Mouse (Mus musculus): Measurements from ENCODE around the gene Csnk1g2. TPM values are rescaled to one million over a fixed set of nuclear protein-coding genes. Genes with fewer than 3 reads are reported as not detected.

Csnk1g2 gene
- polyA plus RNA-seq, 2 experiments, result 110 to 253 TPM

DNA sequence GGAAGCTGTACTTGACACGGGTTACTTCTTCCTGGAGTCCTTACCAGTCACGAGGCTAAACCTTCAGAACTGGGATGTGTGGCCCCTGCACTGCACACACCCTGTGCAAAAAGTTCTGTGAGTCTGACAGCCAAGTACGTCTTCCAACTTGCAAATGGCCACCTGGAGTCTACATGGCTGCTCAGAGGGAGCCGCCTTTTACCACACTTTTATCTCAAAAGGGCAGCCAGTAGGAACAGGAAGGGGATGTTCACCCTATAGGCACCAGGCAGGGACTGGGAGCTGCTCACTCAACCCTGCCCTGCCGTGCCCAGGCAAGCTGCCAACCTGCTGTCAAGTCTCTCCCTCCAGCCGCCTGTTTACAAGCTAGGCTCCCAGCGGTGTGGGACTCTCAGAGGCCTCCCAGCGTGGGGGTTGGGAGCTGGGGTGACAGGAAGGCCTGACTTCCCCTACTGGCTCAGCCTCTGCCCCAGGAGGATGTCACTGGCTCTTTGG lies 55.4 kb downstream of the Csnk1g2 start, which contains the start of gene Mknk2:
Mknk2 (minus strand) TSS at position 171 of the 495 bp plus-strand sequence.
- Histone ChIP-seq H3K4me2 (replicated peaks; ENCODE audit: low read depth, low read length, severe bottlenecking) (peak within 1 kb of the TSS; percentile 55), H3K27me3 (ENCODE audit: control insufficient read depth, insufficient read depth, low read length) (no peaks in the 10 kb centered on the region), H3K4me1 (ENCODE audit: control insufficient read depth, insufficient read depth, low read length) (peaks cover 48% of the 10 kb centered on the region), H3K9me3 (ENCODE audit: control insufficient read depth, low read length) (no peaks in the 10 kb centered on the region), H3K27ac (replicated peaks; ENCODE audit: low read depth, low read length) (peak within 1 kb of the TSS; percentile 86), H3K4me3 (replicated peaks; ENCODE audit: low read length) (peak within 1 kb of the TSS; percentile 97), H3K36me3 (ENCODE audit: control insufficient read depth, insufficient read depth, low read length) (peaks cover 12% of the 10 kb centered on the region; the same call in 1 of the 2 replicates), H3K9ac (ENCODE audit: low read depth, low read length, severe bottlenecking) (peak within 1 kb of the TSS; percentile 53)
- 14% methylated on average over 8 of the region's 8 CpGs for WGBS
- no peak for ATAC-seq (ENCODE audit: low FRiP score, low read depth)
- TF ChIP-seq POLR2A (IDR thresholded peaks at IDR 0.05; ENCODE audit: borderline replicate concordance, extremely low read depth, insufficient read depth, insufficient read length), result no peak
- peak; percentile 71 for DNase-seq (ENCODE audit: low spot score)

- DNase-seq (ENCODE audit: low spot score) (no peak), ATAC-seq (ENCODE audit: low FRiP score, low read depth) (no peak)
- TF ChIP-seq POLR2A (IDR thresholded peaks at IDR 0.05; ENCODE audit: borderline replicate concordance, extremely low read depth, insufficient read depth, insufficient read length), result no peak
- H3K36me3 ChIP-seq (ENCODE audit: control insufficient read depth, insufficient read depth, low read length), result peaks cover 11% of the 10 kb centered on the region; the same call in 1 of the 2 replicates
- H3K4me1 ChIP-seq (ENCODE audit: control insufficient read depth, insufficient read depth, low read length), result peaks cover 41% of the 10 kb centered on the region
- no peaks in the 10 kb centered on the region for H3K27me3 ChIP-seq (ENCODE audit: control insufficient read depth, insufficient read depth, low read length)
- H3K9ac ChIP-seq (ENCODE audit: low read depth, low read length, severe bottlenecking), result no peak overlapping the region
- 62% methylated on average over 8 of the region's 10 CpGs for WGBS
- H3K4me2 ChIP-seq (replicated peaks; ENCODE audit: low read depth, low read length, severe bottlenecking), result peak overlapping the region; percentile 55; the same call in 1 of the 2 replicates
- H3K27ac ChIP-seq (replicated peaks; ENCODE audit: low read depth, low read length), result peak overlapping the region; percentile 86
- no peak overlapping the region for H3K4me3 ChIP-seq (replicated peaks; ENCODE audit: low read length)
- H3K9me3 ChIP-seq (ENCODE audit: control insufficient read depth, low read length), result no peaks in the 10 kb centered on the region
Measured at GRCm38 (mm10) chr10:80678601-80679377, 56.2 kb downstream of the Csnk1g2 start.

GRCm38 (mm10) chr10:80679556-80680259 lies 57.1 kb downstream of the Csnk1g2 start:
- DNase-seq (ENCODE audit: low spot score), result no peak
- TF ChIP-seq POLR2A (IDR thresholded peaks at IDR 0.05; ENCODE audit: borderline replicate concordance, extremely low read depth, insufficient read depth, insufficient read length), result no peak
- Histone ChIP-seq H3K36me3 (ENCODE audit: control insufficient read depth, insufficient read depth, low read length) (peaks cover 13% of the 10 kb centered on the region), H3K9ac (ENCODE audit: low read depth, low read length, severe bottlenecking) (0 out of 2 replicates have a peak overlapping the region, but pooled peaks have one; percentile 12), H3K4me1 (ENCODE audit: control insufficient read depth, insufficient read depth, low read length) (peaks cover 32% of the 10 kb centered on the region), H3K4me2 (replicated peaks; ENCODE audit: low read depth, low read length, severe bottlenecking) (no peak overlapping the region), H3K9me3 (ENCODE audit: control insufficient read depth, low read length) (no peaks in the 10 kb centered on the region), H3K27me3 (ENCODE audit: control insufficient read depth, insufficient read depth, low read length) (no peaks in the 10 kb centered on the region), H3K4me3 (replicated peaks; ENCODE audit: low read length) (no peak overlapping the region), H3K27ac (replicated peaks; ENCODE audit: low read depth, low read length) (no peak overlapping the region)
- no peak for ATAC-seq (ENCODE audit: low FRiP score, low read depth)
- WGBS, result 53% methylated on average over 9 of the region's 9 CpGs

DNA sequence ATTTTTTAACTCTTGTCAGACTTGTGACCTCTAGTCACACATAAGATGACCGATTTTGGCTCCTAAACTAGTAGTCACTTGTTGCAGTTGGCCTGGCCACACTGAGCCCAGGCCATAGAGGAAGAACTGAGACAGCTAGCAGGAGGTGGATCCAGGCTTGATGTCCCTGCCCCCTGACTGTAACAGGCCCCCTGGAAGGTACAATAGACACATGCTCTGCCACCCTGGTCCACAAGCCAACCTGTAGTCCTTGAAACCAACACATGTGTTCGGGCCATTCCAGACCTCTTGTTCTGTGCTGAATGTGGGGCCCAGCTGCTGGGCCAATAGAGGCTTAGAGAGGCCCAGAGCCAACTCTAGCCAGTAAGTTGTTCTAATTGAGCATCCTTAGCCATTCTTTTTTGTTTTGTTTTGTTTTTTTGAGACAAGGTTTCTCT lies 57.6 kb downstream of the Csnk1g2 start:
- no peak for TF ChIP-seq POLR2A (IDR thresholded peaks at IDR 0.05; ENCODE audit: borderline replicate concordance, extremely low read depth, insufficient read depth, insufficient read length)
- ATAC-seq (ENCODE audit: low FRiP score, low read depth) (no peak), DNase-seq (ENCODE audit: low spot score) (no peak)
- Histone ChIP-seq H3K9ac (ENCODE audit: low read depth, low read length, severe bottlenecking) (0 out of 2 replicates have a peak overlapping the region, but pooled peaks have one; percentile 12), H3K4me2 (replicated peaks; ENCODE audit: low read depth, low read length, severe bottlenecking) (no peak overlapping the region), H3K27ac (replicated peaks; ENCODE audit: low read depth, low read length) (no peak overlapping the region), H3K27me3 (ENCODE audit: control insufficient read depth, insufficient read depth, low read length) (no peaks in the 10 kb centered on the region), H3K36me3 (ENCODE audit: control insufficient read depth, insufficient read depth, low read length) (peaks cover 19% of the 10 kb centered on the region), H3K9me3 (ENCODE audit: control insufficient read depth, low read length) (no peaks in the 10 kb centered on the region), H3K4me3 (replicated peaks; ENCODE audit: low read length) (no peak overlapping the region), H3K4me1 (ENCODE audit: control insufficient read depth, insufficient read depth, low read length) (peaks cover 29% of the 10 kb centered on the region)
- 80% methylated on average over 2 of the region's 2 CpGs for WGBS

DNA sequence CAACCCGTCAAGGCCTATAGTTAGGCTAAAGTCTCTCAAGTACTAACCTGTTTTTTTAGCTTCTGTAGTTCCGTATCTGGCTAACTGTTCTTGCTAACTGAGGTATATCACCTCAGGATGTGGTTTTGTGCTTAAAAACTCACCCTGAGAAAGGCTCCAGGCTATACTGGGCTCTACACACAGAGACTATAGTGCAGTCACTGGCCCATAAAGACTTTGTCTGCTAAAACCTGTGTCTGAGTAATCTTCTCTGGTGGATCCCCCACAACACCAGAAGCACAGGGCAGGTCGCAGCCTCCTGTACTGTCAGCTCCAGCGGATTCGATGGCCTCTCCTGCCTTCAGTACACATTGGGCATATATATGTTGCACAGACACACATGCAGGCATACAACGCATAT lies 59.4 kb downstream of the Csnk1g2 start:
- no peak overlapping the region for H3K9ac ChIP-seq (ENCODE audit: low read depth, low read length, severe bottlenecking)

More for the DNA sequence above, 59.4 kb downstream of the Csnk1g2 start:
- no peak overlapping the region for H3K27ac ChIP-seq (replicated peaks; ENCODE audit: low read depth, low read length)
- H3K9me3 ChIP-seq (ENCODE audit: control insufficient read depth, low read length), result no peaks in the 10 kb centered on the region
- TF ChIP-seq POLR2A (IDR thresholded peaks at IDR 0.05; ENCODE audit: borderline replicate concordance, extremely low read depth, insufficient read depth, insufficient read length), result no peak
- no peak for ATAC-seq (ENCODE audit: low FRiP score, low read depth)
- DNase-seq (ENCODE audit: low spot score), result no peak
- no peaks in the 10 kb centered on the region for H3K27me3 ChIP-seq (ENCODE audit: control insufficient read depth, insufficient read depth, low read length)
- H3K4me3 ChIP-seq (replicated peaks; ENCODE audit: low read length), result no peak overlapping the region
- H3K36me3 ChIP-seq (ENCODE audit: control insufficient read depth, insufficient read depth, low read length), result peaks cover 36% of the 10 kb centered on the region
- peaks cover 27% of the 10 kb centered on the region for H3K4me1 ChIP-seq (ENCODE audit: control insufficient read depth, insufficient read depth, low read length)
- WGBS, result 91% methylated on average over 6 of the region's 6 CpGs
- H3K4me2 ChIP-seq (replicated peaks; ENCODE audit: low read depth, low read length, severe bottlenecking), result no peak overlapping the region
